Mouse (Mus musculus) brain, embryonic 14.5 days (tissue): ENCODE data around the gene Tcf12. TPM values are rescaled to one million over a fixed set of nuclear protein-coding genes. Genes with fewer than 3 reads are reported as not detected.

Experiments
- DNase-seq: peaks from one replicate; pipeline ENCODE4 v3.0.0-alpha.2; 2011; ENCODE audit warnings: low read depth
- CTCF ChIP-seq: fragments of 200-500 bp; IDR thresholded peaks from 2 replicates; pipeline ENCODE4 v1.5.1; 2012; ENCODE audit warnings: inconsistent platforms, mild to moderate bottlenecking, moderate library complexity, borderline replicate concordance; ENCODE audit not compliant: insufficient read depth, insufficient read length; ENCODE audit errors: extremely low read depth
- POLR2A ChIP-seq: fragments of 200-500 bp; IDR thresholded peaks from 2 replicates; pipeline ENCODE4 v1.6.1; 2012; ENCODE audit warnings: mild to moderate bottlenecking, inconsistent platforms, borderline replicate concordance; ENCODE audit not compliant: poor library complexity, insufficient read depth, insufficient read length, severe bottlenecking; ENCODE audit errors: extremely low read depth
- polyA plus RNA-seq: library from polyadenylated mRNA; depleted of rRNA; stranded (reverse); fragments of >200 nt; gene quantifications from 2 replicates; pipeline ENCODE4 v1.2.3, GENCODE M21; 2012

Tcf12 gene
- polyA plus RNA-seq, 1 experiment: 140 TPM

GRCm38 (mm10) chr9:71847921-71848320 lies 263.8 kb downstream of the Tcf12 start:
- DNase-seq: no peak
- TF ChIP-seq POLR2A (no peak), CTCF (no peak)

DNA sequence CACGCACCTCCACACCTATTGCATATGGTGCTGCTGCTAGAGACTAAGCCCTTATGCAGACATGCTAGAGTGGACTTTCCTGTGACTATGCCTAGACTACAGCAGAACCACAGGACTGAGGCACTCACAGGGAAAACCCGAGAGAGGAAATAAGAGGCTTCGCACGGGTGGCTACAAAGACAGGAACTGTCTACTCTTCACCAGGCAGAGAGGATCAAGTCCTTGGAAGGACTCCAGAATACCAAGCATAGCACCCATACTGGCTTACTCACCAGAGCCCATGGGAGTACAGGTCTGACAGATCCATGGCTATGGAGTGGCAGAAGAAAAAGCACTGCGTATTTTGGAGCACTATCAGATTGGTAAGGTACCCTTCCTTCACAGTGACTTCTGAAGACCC lies 269.8 kb downstream of the Tcf12 start:
- TF ChIP-seq CTCF: no peak
- no peak for TF ChIP-seq POLR2A
- DNase-seq: no peak

DNA sequence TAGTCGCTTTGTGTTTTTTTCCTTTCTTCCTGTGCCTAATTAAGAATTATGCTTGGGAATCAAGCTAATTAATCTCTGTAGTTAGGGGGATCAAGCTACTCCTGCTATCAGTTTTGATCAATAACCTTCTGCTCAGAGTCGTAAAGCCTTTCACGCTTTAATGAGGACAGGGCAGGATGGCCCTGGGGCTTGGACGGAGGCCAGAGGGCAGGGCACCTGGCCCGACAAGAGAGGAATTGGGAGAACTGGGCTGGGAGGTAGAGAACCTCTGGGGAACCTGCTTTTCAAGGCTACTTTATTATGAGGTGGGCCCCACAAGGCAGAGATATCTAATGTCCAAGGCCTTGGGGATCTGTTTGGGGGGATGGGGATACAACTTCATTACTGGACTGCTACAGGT lies 274.3 kb downstream of the Tcf12 start:
- no peak for DNase-seq
- TF ChIP-seq CTCF (no peak), POLR2A (no peak)

DNA sequence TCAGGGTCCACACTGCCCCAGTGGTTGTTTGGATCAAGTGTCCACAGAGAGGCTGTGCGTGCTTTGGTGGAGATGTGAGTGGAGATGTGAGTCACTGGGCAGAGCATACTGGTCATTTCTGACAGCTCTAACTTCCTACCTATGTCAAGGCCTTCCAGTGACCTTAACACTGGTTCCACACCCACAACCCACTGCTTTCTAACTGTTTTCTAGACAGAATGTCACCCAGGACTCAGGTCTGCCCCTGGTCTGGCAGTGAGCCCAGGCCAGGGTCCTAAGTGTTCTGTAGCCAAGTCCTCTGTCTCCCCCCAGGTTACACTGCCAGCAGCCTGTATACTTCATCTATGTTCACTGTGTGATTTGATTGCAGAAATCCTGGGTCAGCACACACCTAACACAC lies 275.3 kb downstream of the Tcf12 start:
- no peak for DNase-seq
- no peak for TF ChIP-seq POLR2A

GRCm38 (mm10) chr9:71835203-71835815 lies 276.4 kb downstream of the Tcf12 start:
- no peak for TF ChIP-seq CTCF
- no peak for TF ChIP-seq POLR2A
- DNase-seq: peak; percentile 33

DNA sequence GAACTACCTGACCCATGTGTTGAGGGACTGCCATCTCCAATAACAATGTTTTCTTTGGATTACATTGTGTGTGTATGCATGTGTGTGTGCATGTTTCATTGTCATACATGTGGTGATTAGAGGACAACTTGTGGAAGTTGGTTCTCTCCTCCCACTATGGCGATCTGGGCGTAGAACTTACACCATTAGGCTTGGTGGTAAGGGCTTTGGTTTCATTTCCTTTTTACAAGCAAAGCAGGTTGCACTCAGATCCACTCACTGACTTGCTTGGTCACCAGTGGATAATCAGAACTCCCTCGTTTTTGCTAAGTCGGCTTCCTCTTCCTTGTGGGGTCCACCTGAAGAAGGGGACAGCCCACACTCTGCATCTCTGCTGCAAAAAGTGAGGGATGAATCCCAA lies 277.0 kb downstream of the Tcf12 start:
- DNase-seq: no peak
- TF ChIP-seq CTCF: no peak
- no peak for TF ChIP-seq POLR2A

- DNase-seq: peak; percentile 56
- TF ChIP-seq POLR2A: no peak
- peak; percentile 76 for TF ChIP-seq CTCF
Measured at GRCm38 (mm10) chr9:71831756-71832699, 279.6 kb downstream of the Tcf12 start.

DNA sequence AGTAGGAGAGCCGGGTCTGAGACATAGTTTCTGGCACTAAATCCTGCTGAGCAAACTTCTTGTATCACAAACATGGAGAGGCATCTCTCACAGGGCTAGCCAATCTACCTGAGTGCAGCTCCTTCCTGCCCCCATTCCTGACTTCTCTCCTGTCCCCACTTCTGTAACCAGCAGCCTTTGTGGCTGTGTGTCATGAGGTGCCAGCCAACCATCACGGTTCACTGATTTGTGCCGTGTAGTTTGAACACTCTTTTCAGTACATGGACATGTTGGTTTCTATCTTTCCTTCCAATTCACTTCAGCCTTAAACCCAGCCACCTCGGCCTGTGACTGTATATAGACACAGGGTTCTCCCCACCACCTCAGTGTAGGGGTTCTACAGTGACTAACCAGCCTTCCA lies 280.7 kb downstream of the Tcf12 start:
- no peak for TF ChIP-seq POLR2A
- no peak for DNase-seq

- TF ChIP-seq POLR2A (no peak), CTCF (no peak)
- no peak for DNase-seq
Measured at GRCm38 (mm10) chr9:71830365-71830764, 281.3 kb downstream of the Tcf12 start.

- TF ChIP-seq CTCF: no peak
- no peak for TF ChIP-seq POLR2A
- DNase-seq: no peak
Measured at GRCm38 (mm10) chr9:71829753-71830152, 281.9 kb downstream of the Tcf12 start.

- TF ChIP-seq POLR2A: no peak
- no peak for TF ChIP-seq CTCF
- DNase-seq: no peak
Measured at GRCm38 (mm10) chr9:71829137-71829536, 282.5 kb downstream of the Tcf12 start.

- no peak for TF ChIP-seq CTCF
- no peak for TF ChIP-seq POLR2A
- no peak for DNase-seq
Measured at GRCm38 (mm10) chr9:71827371-71827770, 284.3 kb downstream of the Tcf12 start.
